Mouse (Mus musculus) T-helper 2 cell (primary cell): ENCODE results near the gene Mrpl19.

Experiments
- in situ Hi-C: fragments of 300-600 bp; cut with MboI, MseI; formaldehyde crosslinking; loops from one replicate; pipeline ENCODE4 v1.15.1; 2025; ENCODE audit warnings: high pct_unique_total_duplicates

Mrpl19 gene

GRCm38 (mm10) chr6:81965296-81966067 lies at the start of gene Mrpl19:
Gene Mrpl19 (minus strand): TSS chr6:81965958.
- in situ Hi-C loops, result loop anchor here (5.0 kb wide), 1 partner anchor 747 kb away; no protein-coding TSS in a partner anchor

DNA sequence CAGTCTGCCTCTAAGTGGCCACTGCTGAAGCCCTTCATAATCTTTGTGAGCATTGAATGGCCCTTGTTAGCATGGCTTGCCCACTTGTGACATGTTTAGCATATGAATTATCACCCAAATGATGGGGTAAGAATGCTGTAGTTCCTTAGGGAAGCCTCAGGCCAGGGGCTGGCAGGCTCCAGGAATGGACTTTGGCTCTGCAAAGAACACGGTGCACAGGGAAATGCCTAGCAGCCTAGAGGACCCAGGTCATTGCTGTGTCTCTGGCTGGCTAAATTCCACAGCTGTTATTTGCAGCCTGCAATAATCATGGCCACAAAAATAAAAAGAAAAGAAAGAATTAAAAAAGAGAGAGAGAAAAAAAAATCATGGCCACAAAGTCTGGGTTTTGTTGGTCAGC lies 46.6 kb upstream of the Mrpl19 start:
- in situ Hi-C loops, result no loop called here

DNA sequence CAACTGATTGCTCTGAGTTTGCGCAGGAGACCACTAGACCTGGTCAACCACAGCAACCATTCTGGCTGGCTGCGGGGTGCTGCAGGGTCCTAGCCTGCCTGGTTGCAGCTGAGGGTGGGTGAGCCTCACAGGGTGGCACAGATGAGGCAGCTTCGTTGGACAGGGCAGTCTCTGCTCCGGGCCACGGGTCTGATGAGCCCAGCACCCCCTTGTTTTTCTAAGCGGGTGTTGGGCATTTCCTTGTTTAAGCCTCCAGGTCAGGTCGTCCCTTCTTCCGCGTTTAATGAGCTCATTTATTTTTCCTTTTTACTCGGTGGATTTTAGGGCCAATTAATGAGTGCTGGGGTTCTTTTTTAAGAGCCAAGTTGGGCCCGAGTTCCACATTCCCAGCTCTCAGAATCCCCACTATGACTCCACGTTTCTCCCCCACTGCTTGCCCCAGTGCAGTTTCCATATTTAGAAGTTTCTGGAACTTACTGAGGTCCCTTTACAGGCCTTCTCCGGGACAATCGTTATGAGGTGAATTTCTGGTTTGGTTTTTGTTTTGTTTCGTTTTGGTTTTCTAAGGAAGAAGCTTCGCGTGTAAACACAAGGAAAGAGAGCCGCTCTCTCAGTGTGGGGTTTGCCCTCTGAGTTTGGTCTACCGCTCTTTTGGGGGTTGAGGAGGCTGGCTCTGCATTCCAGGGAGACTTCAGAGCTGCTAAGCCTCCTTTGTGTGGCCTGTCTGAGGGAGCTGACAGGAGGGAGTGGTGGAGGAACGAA lies 24.5 kb upstream of the Mrpl19 start:
- in situ Hi-C loops, result loop anchor here (10.0 kb wide), 1 partner anchor 615 kb away; no protein-coding TSS in a partner anchor

DNA sequence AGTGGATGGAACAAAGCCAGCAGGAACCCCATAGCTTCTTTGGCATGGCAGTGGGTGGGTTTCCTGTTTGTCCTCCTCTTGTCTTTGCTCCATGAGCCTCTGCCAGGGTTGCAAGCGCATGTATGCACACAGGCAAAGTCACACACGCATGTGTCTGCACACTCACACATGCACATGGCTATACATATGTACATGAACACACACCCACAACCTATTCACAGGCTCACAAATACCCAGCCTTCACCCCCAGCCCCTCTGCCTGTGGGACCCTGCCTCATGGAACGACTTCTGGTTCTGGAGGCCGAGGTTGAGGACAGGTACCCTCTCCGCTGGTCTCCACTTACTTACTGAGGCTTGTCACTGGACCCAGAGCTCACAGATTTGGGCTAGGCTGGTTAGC lies 22.6 kb upstream of the Mrpl19 start:
- in situ Hi-C loops, result loop anchor here (5.0 kb wide), 1 partner anchor 134 kb away; no protein-coding TSS in a partner anchor

GRCm38 (mm10) chr6:81987580-81987979 lies 21.8 kb upstream of the Mrpl19 start:
- in situ Hi-C loops, result loop anchor here (5.0 kb wide), 1 partner anchor 135 kb away; no protein-coding TSS in a partner anchor

DNA sequence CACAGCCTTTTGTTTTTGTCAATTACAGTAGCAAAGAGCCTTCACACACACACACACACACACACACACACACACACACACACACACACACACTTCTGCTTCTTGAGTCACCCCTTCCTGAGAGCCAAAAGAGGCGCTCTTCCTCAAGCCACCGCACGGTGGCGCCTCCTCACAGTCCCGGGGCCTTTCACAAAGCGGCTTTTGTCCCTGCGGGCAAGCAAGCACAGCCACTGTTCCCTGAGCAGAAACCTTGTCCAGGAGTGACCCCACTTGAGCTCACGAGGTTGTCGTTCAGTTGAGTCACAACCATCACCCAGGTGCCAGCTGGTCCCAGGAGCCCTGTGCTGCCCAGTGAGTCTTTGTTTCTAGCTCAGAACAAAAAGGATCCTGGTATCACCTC lies 21.3 kb upstream of the Mrpl19 start:
- in situ Hi-C loops, result loop anchor here (5.0 kb wide), 1 partner anchor 135 kb away; no protein-coding TSS in a partner anchor

- in situ Hi-C loops, result loop anchor here (5.0 kb wide), 1 partner anchor 136 kb away; no protein-coding TSS in a partner anchor
These were observed 20.8 kb upstream of the Mrpl19 start for GRCm38 (mm10) chr6:81986599-81986998.

DNA sequence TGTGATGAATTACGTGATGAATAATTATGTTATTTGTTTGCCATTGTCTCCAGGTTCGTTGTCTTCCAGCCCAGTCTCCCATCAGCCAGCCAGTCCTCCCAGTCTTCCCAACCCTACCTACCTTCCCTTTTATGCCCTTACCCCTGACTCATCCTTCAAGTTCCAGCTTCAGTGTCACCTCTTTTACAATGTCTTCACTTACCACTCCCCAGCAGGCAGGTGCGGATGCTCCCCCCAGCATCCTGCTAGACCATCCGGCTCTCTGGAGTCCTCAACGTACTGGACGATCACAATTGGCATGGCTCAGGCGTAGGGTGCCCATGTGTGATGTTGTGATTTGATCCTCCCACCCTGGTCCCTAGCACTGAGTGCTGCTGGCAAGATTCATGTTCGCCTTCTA lies 20.4 kb upstream of the Mrpl19 start:
- in situ Hi-C loops, result loop anchor here (5.0 kb wide), 1 partner anchor 136 kb away; no protein-coding TSS in a partner anchor

- in situ Hi-C loops, result no loop called here
These were observed 13.5 kb upstream of the Mrpl19 start for GRCm38 (mm10) chr6:81979286-81979685.

DNA sequence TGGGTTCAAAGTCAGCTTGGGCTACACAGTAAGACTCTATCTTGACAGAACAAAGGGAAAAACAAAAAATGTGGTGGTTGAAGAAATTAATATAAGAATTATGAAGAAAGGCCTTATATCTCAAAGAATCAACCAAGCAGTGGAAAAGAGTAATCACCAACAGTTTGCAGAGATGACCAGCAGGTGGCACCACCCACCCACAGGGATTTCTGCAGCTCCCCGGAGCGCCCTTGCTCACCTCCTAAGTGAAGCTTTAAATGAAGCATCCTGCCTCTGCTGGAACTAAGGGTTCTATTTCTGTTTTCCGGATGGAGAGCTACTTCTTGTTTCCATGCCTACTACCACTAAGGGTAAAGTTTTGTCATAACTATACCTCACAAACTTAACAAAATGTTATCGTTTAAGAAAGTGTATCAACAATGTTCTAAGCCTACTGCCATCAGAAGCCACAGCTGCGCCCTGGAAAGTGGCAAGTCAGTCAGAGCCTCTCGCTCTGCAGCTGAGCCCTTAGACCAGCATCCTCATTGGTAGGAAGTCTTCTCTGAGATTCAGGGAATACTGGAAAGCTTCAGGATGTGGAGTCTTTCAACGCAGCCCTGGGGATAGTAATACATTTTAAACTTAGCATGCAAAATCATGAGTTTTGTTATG lies 10.3 kb upstream of the Mrpl19 start:
- in situ Hi-C loops, result no loop called here

DNA sequence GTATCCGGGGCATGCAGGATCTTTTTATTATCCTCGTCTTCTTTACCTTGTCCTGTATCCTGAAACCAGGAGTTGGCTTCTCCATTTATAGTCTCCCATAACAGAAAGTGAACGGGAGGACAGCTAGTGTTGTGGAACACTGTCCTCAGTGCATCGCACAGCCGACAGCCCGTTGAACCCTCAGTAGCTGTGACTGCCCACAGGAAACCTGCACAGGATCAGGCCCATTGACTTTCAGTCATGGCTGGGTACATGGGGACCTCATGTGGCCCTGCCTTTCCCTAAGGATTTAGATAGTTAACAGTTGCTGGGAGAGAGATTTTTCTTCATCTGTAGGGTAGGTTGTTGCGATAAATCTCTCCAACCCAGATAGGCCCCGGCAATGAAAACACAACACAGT lies 6.8 kb upstream of the Mrpl19 start:
- in situ Hi-C loops, result no loop called here

- in situ Hi-C loops, result no loop called here
These were observed 5.4 kb upstream of the Mrpl19 start for GRCm38 (mm10) chr6:81971196-81971595.

- in situ Hi-C loops, result loop anchor here (5.0 kb wide), 1 partner anchor 746 kb away; no protein-coding TSS in a partner anchor
These were observed 348 bp upstream of the Mrpl19 start for GRCm38 (mm10) chr6:81966068-81966544.

DNA sequence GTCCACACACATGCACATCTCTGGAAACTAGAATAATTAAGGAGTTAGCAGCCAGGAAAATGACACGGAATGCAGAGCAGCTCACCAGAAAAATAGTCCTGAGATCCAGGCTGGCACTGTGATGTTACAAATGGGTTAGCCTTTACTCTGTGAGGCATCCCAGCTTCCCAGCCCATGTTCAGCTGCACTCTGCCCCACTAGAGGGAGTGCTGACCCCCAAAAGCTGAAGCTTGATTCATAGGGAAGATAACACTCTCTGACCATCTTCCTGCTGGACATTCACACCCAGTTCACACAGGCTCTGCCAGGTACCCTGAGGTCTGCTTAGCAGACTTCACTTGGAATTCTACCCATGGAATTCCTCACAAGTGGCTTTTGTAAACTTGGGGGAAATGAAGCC lies 5.5 kb downstream of the Mrpl19 start:
- in situ Hi-C loops, result no loop called here

DNA sequence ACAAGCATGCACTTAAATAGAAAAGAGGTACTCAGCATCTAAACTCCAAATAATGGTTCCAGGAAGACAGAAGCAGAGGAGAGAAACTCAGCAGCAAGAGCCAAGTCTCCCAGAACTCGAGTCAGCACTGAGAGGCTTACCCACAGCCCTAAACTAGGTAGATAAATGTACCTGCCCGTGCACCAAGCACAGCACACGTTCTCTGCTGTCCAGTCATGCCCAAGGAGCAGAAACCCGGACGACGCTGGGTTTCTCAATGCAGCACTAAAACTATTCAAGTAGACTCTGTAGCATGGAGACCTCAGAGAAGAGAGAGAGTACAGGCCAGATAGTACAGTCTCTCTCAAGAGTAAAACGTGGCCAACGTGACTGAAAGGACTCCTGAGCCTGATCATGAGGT lies 5.9 kb downstream of the Mrpl19 start:
- in situ Hi-C loops, result no loop called here

GRCm38 (mm10) chr6:81957992-81958391 lies 7.8 kb downstream of the Mrpl19 start:
- in situ Hi-C loops, result no loop called here

- in situ Hi-C loops, result no loop called here
These were observed 9.4 kb downstream of the Mrpl19 start for GRCm38 (mm10) chr6:81956399-81956798.

GRCm38 (mm10) chr6:81955133-81955532 lies 10.6 kb downstream of the Mrpl19 start:
- in situ Hi-C loops, result no loop called here

GRCm38 (mm10) chr6:81946906-81947305 lies 18.9 kb downstream of the Mrpl19 start:
- in situ Hi-C loops, result no loop called here

DNA sequence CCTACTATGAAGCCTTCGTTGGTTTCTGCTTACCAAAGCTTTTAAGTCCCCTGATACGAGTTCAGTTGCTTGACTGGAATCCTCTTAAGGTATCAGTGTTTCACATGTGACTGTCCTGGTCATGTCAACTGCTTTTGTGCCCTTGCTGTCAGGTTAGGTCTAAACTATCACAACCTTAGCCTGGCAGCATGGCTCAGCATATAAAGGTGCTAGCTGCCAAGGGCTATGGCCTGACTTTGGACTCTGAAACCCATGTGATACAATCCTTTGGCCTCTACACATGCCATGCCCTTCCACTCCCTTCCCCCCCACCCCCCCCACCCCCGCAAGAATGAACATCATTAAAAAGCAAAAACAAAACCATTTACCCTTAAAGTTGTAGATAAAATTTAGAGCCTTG lies 21.3 kb downstream of the Mrpl19 start:
- in situ Hi-C loops, result no loop called here

DNA sequence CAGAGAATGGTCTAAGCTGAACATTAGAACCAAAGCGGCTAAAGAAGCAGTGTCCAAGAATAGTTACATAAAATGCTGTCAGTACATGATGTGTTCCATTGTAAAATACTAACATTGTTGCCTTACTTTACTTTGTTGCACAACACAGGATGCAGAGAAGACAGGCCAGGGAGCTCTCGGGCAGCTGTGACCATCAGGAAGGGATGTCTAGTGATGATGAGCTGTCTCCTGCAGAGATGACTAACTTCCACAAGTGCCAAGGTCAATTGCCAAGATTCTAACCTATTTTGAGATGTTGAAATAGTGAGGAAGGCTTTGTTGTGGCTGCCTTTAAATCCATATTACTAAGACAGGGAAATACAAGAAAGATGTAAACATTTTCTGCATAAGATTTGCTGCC lies 22.5 kb downstream of the Mrpl19 start:
- in situ Hi-C loops, result no loop called here

DNA sequence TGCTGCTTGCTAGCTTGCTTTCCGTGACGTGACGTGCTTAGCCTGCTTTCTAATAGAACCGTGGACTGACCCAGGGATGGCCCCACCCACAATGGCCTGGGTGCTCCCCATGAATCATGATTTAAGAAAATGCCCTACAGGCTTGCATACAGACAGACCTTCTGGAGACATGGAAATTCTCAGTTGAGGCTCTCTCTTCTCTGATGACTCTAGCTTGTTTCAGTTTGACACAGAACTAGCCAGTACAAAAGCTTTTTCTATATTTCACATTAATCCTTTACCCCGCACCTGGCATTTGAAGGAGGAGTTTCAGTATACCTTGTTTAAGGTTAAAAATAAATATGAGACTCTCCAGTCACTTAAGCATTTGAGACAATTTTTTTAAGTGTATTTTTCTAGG lies 24.0 kb downstream of the Mrpl19 start:
- in situ Hi-C loops, result no loop called here
